Mouse (Mus musculus): ENCODE results near the gene Gm28961.
"Not testable (repeated sequence)": the region's sequence is repeated elsewhere in the genome, so short reads cannot be mapped to it uniquely, and the experiment has no call there.

The Gm28961 gene

DNA sequence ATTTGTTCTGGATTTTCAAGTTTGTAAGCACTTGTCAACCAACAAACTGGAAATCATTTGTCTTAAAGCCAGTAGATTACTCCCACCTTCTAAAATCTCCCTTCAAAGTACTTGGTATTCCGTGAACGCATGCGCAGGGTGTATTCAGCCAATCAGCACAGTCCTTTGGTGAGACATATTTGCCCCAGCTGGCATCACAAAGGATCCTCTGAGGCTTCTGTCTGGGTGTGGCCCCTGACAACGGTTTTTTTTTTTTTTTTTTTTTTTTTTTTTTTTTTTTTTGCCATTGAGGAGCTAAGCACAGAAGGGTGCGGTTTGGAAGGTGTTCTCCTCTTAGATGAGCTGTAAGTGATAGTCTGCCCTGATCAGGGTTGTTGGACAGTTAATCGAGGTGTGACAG lies at the start of gene Gm28961:
TSS of gene Gm28961 (plus strand) at position 301 of the 400 bp plus-strand sequence.
- not testable (repeated sequence) for DNase-seq (ENCODE audit: low spot score)
